Mouse (Mus musculus) MEL (cell line): ENCODE results near the gene Trmt10c. TPM values are rescaled to one million over a fixed set of nuclear protein-coding genes. Genes with fewer than 3 reads are reported as not detected.
A peak's percentile ranks its signal among the peaks of the same experiment; 100 is the strongest.

Experiments
- DNase-seq: peaks from one replicate; pipeline ENCODE4 v3.0.0; 2011; ENCODE audit warnings: low read depth, low spot score
- H3K27ac ChIP-seq: 2 replicates; pipeline ENCODE4 v1.5.1; 2012; ENCODE audit warnings: low read depth, mild to moderate bottlenecking, control low read depth, low read length, moderate library complexity; ENCODE audit not compliant: control insufficient read depth
- H3K27me3 ChIP-seq, 2 experiments: fragments of 150-350 bp in 1 of 2; sonication (generic) in 1 of 2; 2 replicates each; pipeline ENCODE4 v1.6.1; 2012; ENCODE audit warnings: low read length in 2 of 2, mild to moderate bottlenecking in 2 of 2, improper control_type of control experiment in 1 of 2, moderate library complexity in 1 of 2; ENCODE audit not compliant: insufficient read depth in 2 of 2, control insufficient read depth in 1 of 2
- H3K36me3 ChIP-seq, 2 experiments: 2 replicates each; pipeline ENCODE4 v1.6.1; 2012 to 2014; ENCODE audit warnings: low read length in 2 of 2, improper control_type of control experiment in 1 of 2, inconsistent platforms in 1 of 2, mild to moderate bottlenecking in 1 of 2; ENCODE audit not compliant: insufficient read depth in 2 of 2, control insufficient read depth in 1 of 2
- H3K4me1 ChIP-seq, 2 experiments: fragments of 150-350 bp in 1 of 2; sonication (generic) in 1 of 2; 2 replicates each; pipeline ENCODE4 v1.6.1; 2012; ENCODE audit warnings: low read length in 2 of 2, improper control_type of control experiment in 1 of 2, mild to moderate bottlenecking in 1 of 2; ENCODE audit not compliant: insufficient read depth in 2 of 2, control insufficient read depth in 1 of 2
- H3K4me3 ChIP-seq, 2 experiments: fragments of 150-350 bp in 1 of 2; sonication (generic) in 1 of 2; 2 replicates each; pipeline ENCODE4 v1.5.1; 2012; ENCODE audit warnings: low read depth in 2 of 2, low read length in 2 of 2, mild to moderate bottlenecking in 2 of 2, moderate library complexity in 2 of 2, control low read depth in 1 of 2, improper control_type of control experiment in 1 of 2; ENCODE audit not compliant: control insufficient read depth in 1 of 2, insufficient read depth in 1 of 2
- H3K79me2 ChIP-seq: 2 replicates; pipeline ENCODE4 v1.6.1; 2012; ENCODE audit warnings: mild to moderate bottlenecking, low read length, moderate library complexity; ENCODE audit not compliant: control insufficient read depth, poor library complexity, insufficient read depth
- H3K9ac ChIP-seq: 2 replicates; pipeline ENCODE4 v1.6.1; 2012; ENCODE audit warnings: low read depth, mild to moderate bottlenecking, control low read depth, low read length, moderate library complexity; ENCODE audit not compliant: control insufficient read depth, poor library complexity, severe bottlenecking
- H3K9me3 ChIP-seq: fragments of 150-350 bp; sonication (generic); replicated peaks from 2 replicates; pipeline ENCODE4 v1.6.1; 2012; ENCODE audit warnings: mild to moderate bottlenecking, low read length, improper control_type of control experiment, moderate library complexity; ENCODE audit not compliant: insufficient read depth
- BHLHE40 ChIP-seq: IDR thresholded peaks from 2 replicates; pipeline ENCODE4 v1.6.1; 2012; ENCODE audit warnings: low read depth, mild to moderate bottlenecking, inconsistent platforms, low read length, improper control_type of control experiment, borderline replicate concordance
- CHD2 ChIP-seq: IDR thresholded peaks from 2 replicates; pipeline ENCODE4 v1.6.1; 2011; ENCODE audit warnings: low read length, improper control_type of control experiment
- CTCF ChIP-seq, 3 experiments: IDR thresholded peaks in 2 of 3; conservative IDR thresholded peaks in 1 of 3; 2 replicates each; pipeline ENCODE4 v1.5.1; 2011 to 2012; ENCODE audit warnings: low read length in 3 of 3, low read depth in 2 of 3, mild to moderate bottlenecking in 2 of 3, improper control_type of control experiment in 1 of 3, inconsistent platforms in 1 of 3, mixed read lengths in 1 of 3, moderate library complexity in 1 of 3; ENCODE audit not compliant: control insufficient read depth in 1 of 3, insufficient read depth in 1 of 3, poor library complexity in 1 of 3, severe bottlenecking in 1 of 3
- E2F4 ChIP-seq: IDR thresholded peaks from 2 replicates; pipeline ENCODE4 v1.6.1; 2011; ENCODE audit warnings: low read depth, low read length, improper control_type of control experiment, borderline replicate concordance
- EP300 ChIP-seq, 2 experiments: IDR thresholded peaks; 2 replicates each; pipeline ENCODE4 v1.6.1; 2011; ENCODE audit warnings: improper control_type of control experiment in 2 of 2, low read length in 2 of 2, low read depth in 1 of 2, mild to moderate bottlenecking in 1 of 2
- ETS1 ChIP-seq: IDR thresholded peaks from 2 replicates; pipeline ENCODE4 v1.6.1; 2012; ENCODE audit warnings: low read depth, mild to moderate bottlenecking, inconsistent platforms, low read length, improper control_type of control experiment, moderate library complexity
- HCFC1 ChIP-seq: IDR thresholded peaks from 2 replicates; pipeline ENCODE4 v1.6.1; 2012; ENCODE audit warnings: low read depth, mild to moderate bottlenecking, inconsistent platforms, low read length, improper control_type of control experiment, moderate library complexity
- KAT2A ChIP-seq: conservative IDR thresholded peaks from 2 replicates; pipeline ENCODE4 v1.6.1; 2012; ENCODE audit warnings: low read depth, low read length, improper control_type of control experiment, inconsistent platforms
- MAFK ChIP-seq: IDR thresholded peaks from 2 replicates; pipeline ENCODE4 v1.6.1; 2011; ENCODE audit warnings: low read depth, mild to moderate bottlenecking, low read length, improper control_type of control experiment, borderline replicate concordance
- MAZ ChIP-seq: IDR thresholded peaks from 2 replicates; pipeline ENCODE4 v1.6.1; 2012; ENCODE audit warnings: low read depth, mild to moderate bottlenecking, inconsistent platforms, low read length, improper control_type of control experiment
- MXI1 ChIP-seq: IDR thresholded peaks from 2 replicates; pipeline ENCODE4 v1.6.1; 2011; ENCODE audit warnings: mild to moderate bottlenecking, low read depth, low read length, improper control_type of control experiment
- MYC ChIP-seq: IDR thresholded peaks from 2 replicates; pipeline ENCODE4 v1.6.1; 2011; ENCODE audit warnings: low read depth, mild to moderate bottlenecking, low read length, improper control_type of control experiment, moderate library complexity
- NELFE ChIP-seq: IDR thresholded peaks from 2 replicates; pipeline ENCODE4 v1.6.1; 2011; ENCODE audit warnings: low read depth, low read length, improper control_type of control experiment
- NRF1 ChIP-seq: IDR thresholded peaks from 2 replicates; pipeline ENCODE4 v1.6.1; 2014; ENCODE audit warnings: low read depth, mild to moderate bottlenecking, inconsistent platforms, low read length, improper control_type of control experiment, moderate library complexity; ENCODE audit not compliant: poor library complexity, insufficient read depth, severe bottlenecking
- POLR2AphosphoS2 ChIP-seq: IDR thresholded peaks from 2 replicates; pipeline ENCODE4 v1.6.1; 2011; ENCODE audit warnings: low read length, improper control_type of control experiment
- POLR2AphosphoS5 ChIP-seq: IDR thresholded peaks from 2 replicates; pipeline ENCODE4 v1.6.1; 2012; ENCODE audit warnings: low read depth, borderline replicate concordance, mild to moderate bottlenecking, inconsistent platforms, low read length, moderate library complexity, mixed read lengths
- RAD21 ChIP-seq: IDR thresholded peaks from 2 replicates; pipeline ENCODE4 v1.6.1; 2011; ENCODE audit warnings: mild to moderate bottlenecking, low read depth, low read length, improper control_type of control experiment
- SIN3A ChIP-seq: IDR thresholded peaks from 2 replicates; pipeline ENCODE4 v1.6.1; 2012; ENCODE audit warnings: low read length, improper control_type of control experiment, inconsistent platforms
- SMC3 ChIP-seq: IDR thresholded peaks from 2 replicates; pipeline ENCODE4 v1.6.1; 2011; ENCODE audit warnings: low read depth, low read length, improper control_type of control experiment
- TBP ChIP-seq: IDR thresholded peaks from 2 replicates; pipeline ENCODE4 v1.8.0; 2011; ENCODE audit warnings: low read depth, low read length, improper control_type of control experiment
- polyA plus RNA-seq, 2 experiments: library from polyadenylated mRNA; stranded (reverse) in 1 of 2; unstranded in 1 of 2; fragments of >175 nt in 1 of 2; fragments of >200 nt in 1 of 2; gene quantifications; 2 replicates each; pipeline versions ENCODE4 v1.2.1 to v1.2.4; 2012; ENCODE audit warnings: low replicate concordance in 2 of 2, low read depth in 1 of 2; ENCODE audit not compliant: insufficient read length in 2 of 2, insufficient read depth in 1 of 2, missing spikeins in 1 of 2
- total RNA-seq: library from RNA; depleted of rRNA; stranded (reverse); fragments of 300-350 nt; gene quantifications from 2 replicates; pipeline ENCODE4 v1.2.3, GENCODE M21; 2012

Gene Trmt10c
- total and polyA plus RNA-seq, 3 experiments, result 16.5 to 48.5 (median 32.3) TPM

GRCm38 (mm10) chr16:56079419-56079818 lies 41.8 kb upstream of the Trmt10c start:
- H3K9ac ChIP-seq, result no peak overlapping the region
- H3K4me3 ChIP-seq, result no peak overlapping the region
- no peak overlapping the region for H3K27ac ChIP-seq
- peaks cover 4 to 7% of the 10 kb centered on the region in 2 experiments; a peak in 3 of 4 replicates for H3K4me1 ChIP-seq
- TF ChIP-seq MAFK (peak; percentile 76), SMC3 (no peak), NRF1 (no peak), CHD2 (no peak), TBP (no peak), BHLHE40 (no peak), ETS1 (no peak)
- TF ChIP-seq, all 39 proteins: peak for 1
- DNase-seq, result no peak
- Histone ChIP-seq H3K36me3 (peaks cover 0 to 12% of the 10 kb centered on the region in 2 experiments; a peak in 3 of 4 replicates), H3K79me2 (peaks cover 9% of the 10 kb centered on the region), H3K9me3 (no peaks in the 10 kb centered on the region), H3K27me3 (no peaks in the 10 kb centered on the region)

- peaks cover 16 to 34% of the 10 kb centered on the region in 2 experiments for H3K4me1 ChIP-seq
- DNase-seq, result peak; percentile 70
- H3K36me3 ChIP-seq, result peaks cover 0 to 32% of the 10 kb centered on the region in 2 experiments; a peak in 2 of 4 replicates
- H3K4me3 ChIP-seq, result peak overlapping the region; percentile 75 to 90
- H3K79me2 ChIP-seq, result peaks cover 9% of the 10 kb centered on the region
- H3K9me3 ChIP-seq, result no peaks in the 10 kb centered on the region
- peak overlapping the region; percentile 98 for H3K9ac ChIP-seq
- TF ChIP-seq HCFC1 (0 out of 2 replicates have a peak, but pooled peaks have one; percentile 2), RAD21 (no peak), SIN3A (peak; percentile 70)
- H3K27ac ChIP-seq, result peak overlapping the region; percentile 83
- no peaks in the 10 kb centered on the region for H3K27me3 ChIP-seq
These were observed 38.7 kb upstream of the Trmt10c start for GRCm38 (mm10) chr16:56076121-56076869.

GRCm38 (mm10) chr16:56075222-56076111 lies 37.8 kb upstream of the Trmt10c start:
- peak overlapping the region; percentile 84 for H3K27ac ChIP-seq
- H3K9me3 ChIP-seq, result no peaks in the 10 kb centered on the region
- H3K79me2 ChIP-seq, result peaks cover 8% of the 10 kb centered on the region
- peaks cover 0 to 32% of the 10 kb centered on the region in 2 experiments; a peak in 2 of 4 replicates for H3K36me3 ChIP-seq
- H3K27me3 ChIP-seq, result no peaks in the 10 kb centered on the region
- peaks cover 17 to 38% of the 10 kb centered on the region in 2 experiments for H3K4me1 ChIP-seq
- peak overlapping the region; percentile 75 to 90 for H3K4me3 ChIP-seq
- peak overlapping the region; percentile 98 for H3K9ac ChIP-seq
- DNase-seq, result peak; percentile 93
- TF ChIP-seq E2F4 (no peak), MXI1 (peak; percentile 60), POLR2AphosphoS5 (no peak), CTCF (IDR thresholded peaks at IDR 0.05 in 2 of 3, conservative IDR thresholded peaks at IDR 0.05 in 1 of 3; ENCODE audit: control insufficient read depth in 1 of 3, insufficient read depth in 1 of 3, low read depth in 2 of 3, low read length in 3 of 3, poor library complexity in 1 of 3, severe bottlenecking in 1 of 3) (no peak), MYC (no peak), HCFC1 (peak; percentile 82), EP300 (IDR thresholded peaks at IDR 0.05; ENCODE audit: low read depth in 1 of 2, low read length in 2 of 2) (peak in 1 of 2 experiments; percentile 44; a peak in 1 of 4 replicates), POLR2AphosphoS2 (peak; percentile 50), MAZ (peak; percentile 96), MAFK (no peak), ETS1 (peak; percentile 4; the same call in 1 of the 2 replicates), SIN3A (peak; percentile 50), TBP (no peak), NRF1 (peak; percentile 70), NELFE (peak; percentile 40; the same call in 1 of the 2 replicates), BHLHE40 (0 out of 2 replicates have a peak, but pooled peaks have one; percentile 21), CHD2 (peak; percentile 53), KAT2A (no peak; the same call in 1 of the 2 replicates)
